Comparison of ENCODE assay signal across 20 mouse cellular contexts in the genomic region with DNA sequence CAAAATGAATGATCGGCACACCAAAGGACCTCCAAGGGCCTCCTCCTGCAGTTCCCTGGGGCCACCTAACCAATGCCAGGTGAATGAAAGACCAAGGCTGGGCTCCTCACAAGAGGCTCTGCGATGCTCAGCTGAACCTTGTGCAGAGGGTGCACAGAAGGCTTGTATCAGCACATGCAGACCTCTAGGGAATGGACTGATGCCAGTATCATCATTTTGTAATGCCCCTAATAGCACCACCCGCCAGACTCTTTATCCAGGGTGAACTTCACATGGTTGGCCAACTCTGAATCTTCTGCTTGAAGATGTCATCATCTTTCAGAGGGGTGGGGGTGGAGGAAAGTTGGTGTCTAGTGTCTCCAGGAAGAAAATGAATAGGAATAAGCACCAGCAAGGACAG. TPM values are rescaled to one million over a fixed set of nuclear protein-coding genes. Genes with fewer than 3 reads are reported as not detected.
"Had no signal": no experiment of that assay in that cellular context is flagged by ENCODE, and none has a peak within 500 bp of the region (broad histone marks: within the 10 kb centered on the region; RNA-seq: fewer than 3 reads in every experiment).

No protein-coding gene starts in this region.

- H3K27me3 ChIP-seq: midbrain, embryonic 12.5 days; neural tube, embryonic 13.5 days; neural tube, embryonic 15.5 days; stomach, embryonic 15.5 days had no signal

- H3K4me1 ChIP-seq: midbrain, embryonic 10.5 days; midbrain, embryonic 12.5 days; neural tube, embryonic 13.5 days; neural tube, embryonic 15.5 days; stomach, embryonic 15.5 days had no signal

- H3K4me3 ChIP-seq: midbrain, embryonic 10.5 days; midbrain, embryonic 12.5 days; myocyte; neural tube, embryonic 13.5 days; neural tube, embryonic 15.5 days; stomach, embryonic 15.5 days had no signal

- H3K27ac ChIP-seq: midbrain, embryonic 10.5 days; midbrain, embryonic 12.5 days; neural tube, embryonic 13.5 days; neural tube, embryonic 15.5 days; stomach, embryonic 15.5 days; stomach, postnatal 0 days had no signal

- ATAC-seq: midbrain, embryonic 16.5 days had no signal

- DNase-seq: lung, adult 18-20 months; lung, embryonic 14.5 days; lung, postnatal 10 days; lung, postnatal 4 days; midbrain, embryonic 14.5 days; right cerebral cortex, postnatal 14 days; thymus, adult 2 months; thymus, postnatal 25 days; thymus, postnatal 4 days had no signal

RNA-seq across cellular contexts. Expression of gene Dynlrb2, which starts 16.9 kb away (rescaled TPM):
- total RNA-seq: megakaryocyte, adult 5-6 weeks; megakaryocyte-erythroid progenitor cell, adult 5-6 weeks had no signal
- polyA plus RNA-seq: spleen, adult 2 months had no signal
